Mouse (Mus musculus): ENCODE results near the gene Gm5426.
"Not testable (repeated sequence)": the region's sequence is repeated elsewhere in the genome, so short reads cannot be mapped to it uniquely, and the experiment has no call there.

Gene Gm5426

DNA sequence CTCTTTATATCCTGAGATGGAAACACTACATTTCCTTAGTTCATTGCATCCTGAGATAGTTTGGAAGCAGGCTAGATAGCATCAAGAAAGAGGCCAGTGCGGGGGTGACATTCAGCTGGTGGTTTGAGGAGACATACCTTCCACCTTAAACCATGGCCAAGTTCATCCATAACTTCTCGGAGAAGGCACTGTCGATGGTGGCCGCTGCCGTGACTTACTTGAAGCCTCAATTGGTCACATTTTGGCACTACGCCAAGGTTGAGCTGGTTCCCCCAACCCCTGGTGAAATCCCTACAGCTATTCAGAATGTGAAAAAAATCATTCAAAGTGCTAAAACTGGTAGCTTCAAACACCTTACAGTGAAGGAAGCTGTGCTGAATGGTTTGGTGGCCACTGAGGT, at the start of gene Gm5426:
Gene Gm5426, plus strand, starts transcription at position 153 of the 400 bp plus-strand sequence.
- DNase-seq (ENCODE audit: low spot score), result not testable (repeated sequence)

DNA sequence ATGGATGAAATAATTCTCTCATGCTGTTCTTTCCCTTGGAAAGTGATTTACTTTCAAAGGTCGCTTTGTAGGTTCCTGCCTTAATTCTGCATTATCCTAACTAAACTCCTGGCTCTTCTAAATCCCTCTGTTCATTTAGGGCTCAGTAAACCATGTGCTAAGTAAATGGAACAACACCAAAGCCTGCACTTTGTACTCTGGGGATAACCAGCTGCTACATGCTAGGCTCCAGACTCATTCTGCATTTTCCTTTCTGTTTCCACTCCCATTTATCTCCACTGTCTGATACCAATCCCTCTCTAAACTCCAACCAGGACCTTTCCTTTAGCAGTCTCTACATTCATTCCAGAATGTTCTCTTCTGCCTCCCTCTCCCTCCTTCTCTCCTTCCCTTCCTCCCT, 46.7 kb upstream of the Gm5426 start:
- no peak for DNase-seq (ENCODE audit: low spot score)

DNA sequence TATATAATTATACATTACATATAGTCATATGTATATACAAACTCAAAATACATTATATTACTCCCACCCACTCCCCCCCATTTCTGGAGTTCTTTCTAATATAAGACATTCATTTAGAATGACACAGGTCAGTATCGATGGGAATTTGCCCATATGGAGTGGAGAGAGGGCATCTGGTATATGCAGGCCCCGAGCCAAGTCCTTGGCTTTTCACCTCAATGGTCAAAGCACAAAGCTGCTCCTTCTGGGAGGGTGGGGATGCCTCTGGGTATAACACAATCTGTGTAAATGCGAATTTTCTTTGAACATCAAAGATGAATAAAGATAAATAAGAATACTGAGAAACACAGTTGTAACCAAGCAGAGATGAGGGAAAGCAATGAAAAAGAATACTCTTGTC, 46.0 kb upstream of the Gm5426 start:
- no peak for DNase-seq (ENCODE audit: low spot score)

DNA sequence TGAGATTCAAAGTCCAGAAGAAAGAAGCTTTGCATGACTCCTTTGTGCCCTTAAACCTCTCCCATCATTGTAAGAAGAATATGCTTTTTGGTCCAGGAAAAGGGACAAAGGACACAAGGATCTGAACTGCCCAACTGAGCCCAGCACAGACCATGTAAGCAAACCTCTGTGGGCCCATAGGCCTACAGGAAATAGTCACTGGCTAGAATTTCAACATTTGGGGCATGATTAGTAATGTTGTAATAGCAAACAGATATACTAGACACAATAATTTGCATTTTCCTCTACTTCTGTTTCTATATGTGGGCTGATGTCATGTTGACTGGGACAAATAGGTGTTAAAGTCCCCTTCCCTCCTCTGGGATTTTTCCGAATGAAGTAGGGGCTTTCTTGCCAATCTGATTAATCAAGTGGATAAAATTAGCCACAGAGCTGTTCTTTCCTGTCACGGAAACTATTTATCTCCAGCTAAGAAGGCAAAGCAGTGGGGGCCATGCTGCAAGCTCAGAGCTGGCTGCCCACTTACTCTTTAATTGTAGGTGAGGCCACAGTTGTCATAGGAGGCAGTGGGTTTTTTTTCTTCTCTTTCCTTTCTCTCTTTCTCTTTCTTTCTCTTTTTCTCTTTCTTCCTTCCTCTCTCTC, 42.4 kb upstream of the Gm5426 start:
- no peak for DNase-seq (ENCODE audit: low spot score)

DNA sequence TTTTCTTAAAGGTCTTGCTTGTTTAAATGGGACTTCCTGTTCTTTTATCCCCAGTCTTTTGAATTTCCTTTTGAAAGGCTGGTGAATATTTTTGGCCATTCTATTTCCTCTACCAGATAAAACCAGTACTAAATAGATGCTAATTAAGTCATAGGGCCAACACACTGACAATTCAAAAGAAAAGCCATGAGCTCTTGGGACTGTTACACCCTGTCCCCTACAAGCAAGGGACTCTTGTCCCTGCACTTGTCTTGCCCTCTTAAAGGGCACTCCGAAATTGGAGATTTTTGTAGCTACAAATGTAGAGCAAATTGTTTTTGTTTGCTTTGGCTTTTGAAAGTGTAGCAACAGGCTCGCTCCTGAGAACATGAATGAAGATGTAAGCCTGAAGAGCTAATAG, 41.8 kb upstream of the Gm5426 start:
- DNase-seq (ENCODE audit: low spot score), result no peak

DNA sequence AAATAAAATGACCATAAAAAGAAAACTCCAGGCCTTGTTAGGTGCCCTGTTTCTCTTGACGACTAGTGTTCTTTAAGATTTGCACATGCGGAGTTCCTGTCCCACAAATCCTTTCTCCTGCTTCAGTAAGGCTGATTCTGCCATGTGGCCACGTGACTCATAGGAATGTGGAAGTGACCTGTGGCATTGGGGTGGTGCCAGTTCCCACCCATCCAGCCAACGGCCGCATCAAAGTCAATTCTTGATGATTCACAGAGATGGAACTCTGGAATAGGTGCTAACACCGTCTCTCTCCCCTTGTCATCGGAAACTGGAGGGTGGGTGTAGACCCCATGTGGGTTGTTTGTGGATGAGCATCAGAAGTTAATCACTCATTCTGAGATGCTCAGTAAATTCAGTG, 39.7 kb upstream of the Gm5426 start:
- DNase-seq (ENCODE audit: low spot score), result no peak

DNA sequence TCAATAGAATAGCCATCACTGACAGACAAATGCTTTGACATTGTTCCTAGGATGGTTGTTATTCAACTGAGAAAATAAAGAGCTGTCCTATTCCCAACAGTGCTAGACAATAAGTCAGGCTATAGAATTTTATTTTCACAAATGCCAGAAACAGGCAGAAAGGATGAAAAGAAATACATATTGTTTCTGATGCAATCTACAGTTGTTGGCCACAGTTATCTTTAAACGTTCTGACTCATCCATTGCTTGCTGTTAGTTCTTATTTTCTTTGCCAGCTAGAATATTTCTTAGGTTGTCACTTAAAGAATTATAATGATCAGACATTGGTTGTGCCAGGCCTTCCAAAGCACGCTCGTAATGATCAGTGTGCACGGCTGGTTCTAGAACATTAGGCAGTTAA, 35.4 kb upstream of the Gm5426 start:
- DNase-seq (ENCODE audit: low spot score), result no peak

DNA sequence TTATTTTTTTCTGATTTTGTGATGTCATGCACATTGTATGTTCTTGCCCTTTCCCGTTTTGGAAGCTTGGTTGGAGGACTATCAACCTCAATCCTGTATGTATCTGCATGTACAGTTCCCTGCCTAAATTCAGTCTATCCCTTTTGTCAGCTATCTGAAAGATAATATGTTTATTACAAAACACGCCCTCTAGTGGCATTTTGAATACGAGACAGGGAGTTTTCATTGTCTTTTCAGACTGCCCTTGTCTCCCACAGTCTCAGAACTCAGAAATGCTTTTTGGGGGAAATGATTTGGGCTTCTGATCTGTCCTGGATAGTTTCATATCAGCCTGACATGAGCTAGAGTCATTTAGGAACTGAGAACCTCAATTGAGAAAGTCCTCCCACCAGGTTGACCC, 32.2 kb upstream of the Gm5426 start:
- DNase-seq (ENCODE audit: low spot score), result no peak

DNA sequence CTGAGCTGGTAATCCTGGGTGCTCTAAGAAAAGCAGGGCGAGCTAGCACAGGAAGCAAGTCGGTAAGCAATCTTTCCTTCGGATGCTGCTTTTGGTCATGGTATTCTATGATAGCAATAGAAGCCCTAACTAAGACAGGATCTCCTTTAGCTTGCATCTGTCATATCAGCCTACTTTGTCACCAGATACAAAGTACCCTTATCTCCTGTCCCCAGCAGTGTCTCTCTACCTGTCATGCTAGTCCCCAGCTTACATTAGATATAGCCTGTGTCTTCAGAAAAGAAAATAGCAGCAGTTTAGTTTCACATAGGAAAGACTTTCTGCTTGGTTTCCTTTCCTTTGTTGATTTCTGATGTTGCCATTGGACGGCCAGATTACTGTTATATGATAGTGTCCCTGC, 31.8 kb upstream of the Gm5426 start:
- DNase-seq (ENCODE audit: low spot score), result no peak

DNA sequence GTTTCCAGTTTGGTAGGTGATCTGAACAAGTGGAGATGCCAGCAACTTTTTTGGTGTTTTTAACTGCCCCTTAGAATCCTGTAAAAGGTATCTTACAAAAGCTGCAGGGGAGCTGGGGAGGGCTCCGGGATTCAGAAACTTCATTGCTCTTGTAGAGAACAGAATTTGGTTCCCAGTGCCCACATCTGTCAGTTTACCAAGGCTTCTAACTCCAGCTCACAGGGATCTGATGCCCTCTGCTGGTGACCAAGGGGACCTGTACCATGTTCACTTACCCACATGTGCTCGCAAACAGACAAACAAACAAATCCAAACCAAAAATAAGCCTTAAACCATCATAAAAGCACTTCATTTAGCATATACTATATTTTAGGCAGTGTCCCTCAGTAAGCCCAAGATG, 31.3 kb upstream of the Gm5426 start:
- no peak for DNase-seq (ENCODE audit: low spot score)

DNA sequence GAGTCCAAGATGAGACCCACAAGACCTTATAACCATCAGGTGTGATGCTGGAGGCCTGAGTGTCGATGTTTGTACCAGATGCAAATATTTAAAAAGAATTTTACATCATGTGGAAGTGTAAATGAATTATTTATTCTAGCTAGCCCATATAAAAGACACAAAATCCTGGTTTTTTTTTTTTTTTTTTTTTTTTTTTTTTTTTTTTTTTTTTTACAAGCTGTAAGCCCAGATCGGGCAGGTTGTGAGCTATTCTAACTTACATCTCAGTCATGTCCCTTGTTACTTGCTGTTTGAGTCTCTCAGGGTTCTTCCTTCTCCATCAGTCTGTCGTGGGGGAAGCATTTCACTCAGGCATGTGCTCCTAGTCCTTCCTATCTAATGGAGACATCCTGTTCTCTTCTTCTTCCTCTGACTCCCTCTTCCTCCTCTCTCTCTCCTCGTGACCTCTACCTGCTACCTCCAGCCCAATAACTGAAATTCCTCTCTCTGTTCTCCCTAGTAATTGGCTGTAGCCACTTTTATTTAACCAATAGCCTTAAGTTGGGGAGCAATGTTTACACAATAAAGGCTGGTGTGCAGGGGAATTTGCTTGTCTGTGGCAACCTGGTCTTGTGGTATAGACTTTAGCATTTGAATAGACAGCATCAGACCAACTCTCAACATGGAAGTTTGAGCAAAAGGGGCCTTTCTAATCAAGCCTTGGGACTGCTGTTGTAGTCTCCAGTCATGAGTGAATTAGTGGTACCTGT, 29.3 kb upstream of the Gm5426 start:
- no peak for DNase-seq (ENCODE audit: low spot score)

DNA sequence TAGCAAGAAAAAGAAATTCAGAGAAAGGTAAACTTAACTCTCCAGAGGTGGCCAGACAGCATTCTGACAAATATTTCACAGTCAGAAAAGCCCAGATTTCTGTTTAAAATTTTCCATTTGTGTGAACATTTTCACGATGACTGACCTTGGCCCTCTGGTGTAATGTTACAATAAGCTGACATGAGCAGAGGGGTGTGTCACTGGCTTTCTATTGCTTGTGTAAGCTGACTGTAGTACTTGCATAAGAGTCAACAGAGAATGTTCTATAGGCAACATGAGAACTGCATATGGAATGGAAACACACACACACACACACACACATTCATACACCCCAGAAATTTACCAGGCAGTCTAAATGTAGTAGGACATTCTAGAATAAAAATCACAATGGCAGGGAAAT, 28.6 kb upstream of the Gm5426 start:
- DNase-seq (ENCODE audit: low spot score), result no peak

DNA sequence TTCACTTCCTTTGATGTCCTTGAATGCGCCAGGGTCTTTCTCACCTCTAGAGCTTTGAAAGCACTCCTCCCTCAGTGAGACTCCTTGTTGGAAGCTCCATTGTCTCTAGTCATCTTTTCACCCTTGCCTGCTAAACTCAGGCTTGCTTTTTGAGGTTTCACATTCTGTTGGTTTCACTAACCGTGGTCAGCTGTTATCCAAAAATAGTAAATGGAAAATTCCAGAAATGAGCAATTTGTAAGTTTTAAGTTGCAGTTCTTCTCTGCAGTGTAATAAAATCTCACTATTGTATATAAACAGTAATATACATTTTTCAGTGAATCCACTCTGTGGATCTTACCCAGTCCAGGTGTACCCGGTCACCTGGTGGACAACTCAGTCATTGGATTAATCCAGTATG, 21.1 kb upstream of the Gm5426 start:
- DNase-seq (ENCODE audit: low spot score), result no peak

DNA sequence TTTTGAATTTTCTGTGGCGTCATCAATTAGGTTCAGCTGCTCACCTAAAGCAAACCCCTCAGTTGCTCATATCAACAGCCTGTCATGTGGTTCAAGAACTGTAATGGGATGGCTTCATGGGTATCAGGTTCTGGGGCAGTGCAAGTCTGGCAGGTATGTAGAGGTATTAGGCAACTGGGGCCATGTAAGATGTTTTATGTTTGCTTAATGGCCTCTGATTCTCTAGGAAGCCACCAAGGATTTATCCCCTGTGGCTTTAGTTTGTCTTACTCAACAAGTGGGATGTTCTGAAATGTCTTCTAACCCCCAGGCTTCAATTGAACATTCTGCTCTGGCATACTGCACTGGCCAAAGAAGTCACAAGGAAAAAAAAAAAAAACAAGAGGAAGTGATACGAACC, 15.6 kb upstream of the Gm5426 start:
- no peak for DNase-seq (ENCODE audit: low spot score)

DNA sequence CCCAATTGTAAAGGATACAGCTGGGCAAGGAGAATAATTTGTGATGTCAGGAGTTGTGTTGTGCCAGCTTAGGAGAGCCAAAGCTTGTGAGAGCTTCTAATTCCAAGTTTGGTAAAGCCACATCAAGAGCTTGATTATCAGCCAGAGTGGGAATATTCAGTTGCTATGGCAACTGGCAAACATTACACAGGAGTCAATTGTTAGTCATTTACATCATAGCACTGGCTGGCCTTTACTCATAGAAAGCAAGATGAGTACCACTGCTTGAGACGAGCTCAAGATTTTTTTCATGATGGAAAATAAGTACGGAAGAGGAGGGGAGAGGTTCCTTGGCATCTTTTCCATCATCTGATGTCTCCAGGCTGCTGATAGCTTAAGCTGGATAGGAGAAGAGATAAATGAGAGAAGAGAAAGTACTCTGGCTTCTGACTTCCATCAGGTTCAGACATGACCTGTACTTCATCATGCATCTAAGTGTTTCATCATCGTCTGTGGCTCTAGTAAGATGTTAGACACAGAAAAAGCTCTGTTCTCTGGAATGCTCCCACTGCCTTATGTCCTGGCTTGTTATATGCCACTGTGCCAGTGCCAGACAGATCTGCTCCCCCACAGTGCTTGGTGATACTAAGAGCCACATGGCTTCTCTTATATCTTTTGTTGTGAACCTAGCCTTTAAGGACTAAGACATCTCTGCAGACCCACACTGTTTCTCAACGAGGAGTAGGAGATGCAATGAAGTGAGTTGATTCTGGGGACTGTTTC, 15.0 kb upstream of the Gm5426 start:
- no peak for DNase-seq (ENCODE audit: low spot score)

DNA sequence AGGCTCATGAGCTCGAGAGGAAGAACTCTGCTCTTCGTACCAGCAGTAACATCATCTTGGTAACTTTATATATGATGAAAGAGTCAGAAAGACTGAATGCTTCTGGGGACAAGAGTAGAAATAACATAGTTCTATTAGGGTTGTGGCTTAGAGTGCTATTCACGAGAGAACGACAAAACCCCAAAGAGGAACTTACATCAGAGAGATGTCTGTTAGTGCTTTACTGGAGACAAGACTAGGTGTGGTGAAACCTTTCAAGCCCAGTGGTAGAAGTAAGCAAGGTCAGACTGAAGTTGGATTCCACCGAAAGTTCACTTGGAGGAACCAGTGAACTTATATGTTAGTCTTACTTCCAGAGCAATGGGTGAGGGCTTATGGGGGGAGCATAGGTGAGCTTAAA, 12.5 kb upstream of the Gm5426 start:
- DNase-seq (ENCODE audit: low spot score), result no peak

DNA sequence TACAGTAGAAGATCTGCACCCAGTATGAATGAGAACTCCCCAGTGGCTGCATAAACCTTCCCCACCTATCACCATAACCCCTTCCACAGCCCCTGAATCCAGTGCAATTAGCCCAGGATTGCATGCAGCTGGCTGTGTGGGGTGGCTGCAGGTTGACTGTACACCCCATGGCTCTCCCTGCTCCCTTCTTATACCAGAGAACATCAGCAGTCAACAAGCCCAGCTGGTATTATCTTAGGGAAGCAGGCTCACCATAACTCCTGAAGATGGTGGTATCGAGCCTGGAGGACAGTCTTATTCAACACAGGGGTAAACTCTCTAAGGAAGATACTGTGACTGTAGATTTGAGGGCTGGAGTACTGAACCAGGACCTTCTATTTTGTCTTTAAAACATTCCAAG, 12.1 kb upstream of the Gm5426 start:
- no peak for DNase-seq (ENCODE audit: low spot score)

DNA sequence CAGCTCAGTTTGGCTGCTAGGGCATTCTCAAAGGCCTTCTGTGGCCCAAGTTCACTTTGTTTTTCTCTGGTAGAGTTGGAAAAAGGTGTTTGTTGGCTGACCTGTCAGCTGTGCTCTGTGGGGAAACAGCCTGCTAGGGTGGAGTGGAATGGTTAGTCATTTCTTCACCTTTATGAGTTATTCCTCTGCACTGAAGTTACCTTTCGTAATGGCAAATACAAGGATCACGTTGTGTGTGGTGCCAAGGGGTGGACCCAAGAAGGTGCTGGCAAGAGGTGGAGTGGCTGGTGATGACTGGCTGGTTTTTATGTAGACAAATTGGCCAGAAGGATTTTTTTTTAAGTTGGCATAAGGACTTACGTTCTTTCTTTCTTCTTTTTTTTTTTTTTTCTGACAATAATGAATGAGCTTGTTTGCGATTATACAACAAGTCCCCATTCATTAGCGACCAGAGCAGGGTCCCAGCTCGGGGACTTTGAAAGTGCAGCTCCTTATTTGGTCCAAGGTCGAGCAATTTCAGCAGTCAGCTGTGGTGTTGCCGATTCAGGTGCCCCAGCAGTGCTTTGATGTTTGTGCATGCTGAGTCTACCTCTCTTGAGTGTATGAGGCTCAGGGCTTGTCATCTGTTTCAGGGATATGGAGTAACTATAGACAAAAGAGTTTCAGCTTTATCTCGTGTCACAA, 10.5 kb upstream of the Gm5426 start:
- DNase-seq (ENCODE audit: low spot score), result no peak

DNA sequence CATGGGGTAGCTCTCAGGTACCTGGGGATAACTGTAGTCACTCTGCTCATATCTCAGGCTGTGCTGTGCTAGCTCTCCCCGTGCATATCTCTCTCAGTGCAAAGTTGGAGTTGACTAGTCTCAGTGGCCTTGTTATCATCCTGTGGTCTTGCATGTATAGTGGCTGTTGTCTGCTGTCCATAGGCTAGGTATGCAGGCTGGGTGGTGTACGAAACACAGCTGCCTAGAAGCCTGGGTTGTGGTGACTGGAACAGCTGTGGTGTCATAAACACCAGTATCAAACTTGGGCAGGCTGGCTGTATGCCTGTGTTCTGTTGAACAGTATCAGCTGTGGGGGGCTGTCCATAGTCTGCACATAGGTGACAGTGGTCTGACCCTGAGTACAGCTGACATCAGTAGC, 7.2 kb upstream of the Gm5426 start:
- DNase-seq (ENCODE audit: low spot score), result no peak

DNA sequence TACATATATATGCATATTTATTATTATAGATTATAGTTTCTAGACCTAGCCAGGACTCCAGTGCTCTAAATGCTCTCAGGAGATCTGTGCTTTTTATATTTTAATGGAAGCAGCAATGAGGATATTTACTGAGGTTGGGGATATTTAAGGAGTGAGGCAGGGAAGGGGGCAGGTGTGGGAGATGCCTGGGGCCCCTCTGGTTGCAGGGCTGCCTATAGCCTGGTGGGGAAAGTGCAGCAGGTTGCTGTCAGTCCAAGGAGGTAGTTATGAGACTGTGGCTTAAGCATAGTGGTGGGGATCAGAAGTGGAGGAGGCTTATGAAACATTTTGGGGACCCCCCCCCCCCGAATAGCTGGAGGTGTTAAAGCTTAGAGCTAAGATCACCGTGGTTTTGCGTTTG, 6.0 kb upstream of the Gm5426 start:
- no peak for DNase-seq (ENCODE audit: low spot score)

DNA sequence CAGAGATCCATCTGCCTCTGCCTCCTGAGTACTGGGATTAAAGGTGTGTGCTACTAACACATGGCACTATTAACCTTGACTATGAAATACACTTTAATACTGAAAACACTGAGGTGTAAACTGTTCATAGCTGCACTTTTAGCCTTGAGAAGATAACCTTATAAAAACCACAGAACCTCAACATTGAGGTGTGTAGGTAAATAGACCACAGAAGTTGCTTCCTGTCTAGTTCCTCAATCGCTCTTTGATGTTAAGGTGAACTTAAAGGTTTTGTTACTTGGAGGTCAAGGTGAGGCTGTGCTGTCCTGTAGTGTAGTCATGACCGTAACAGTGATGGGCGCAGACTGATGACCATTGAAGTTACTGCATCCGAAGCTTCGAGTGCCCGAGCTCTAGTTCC, 5.3 kb upstream of the Gm5426 start:
- no peak for DNase-seq (ENCODE audit: low spot score)

DNA sequence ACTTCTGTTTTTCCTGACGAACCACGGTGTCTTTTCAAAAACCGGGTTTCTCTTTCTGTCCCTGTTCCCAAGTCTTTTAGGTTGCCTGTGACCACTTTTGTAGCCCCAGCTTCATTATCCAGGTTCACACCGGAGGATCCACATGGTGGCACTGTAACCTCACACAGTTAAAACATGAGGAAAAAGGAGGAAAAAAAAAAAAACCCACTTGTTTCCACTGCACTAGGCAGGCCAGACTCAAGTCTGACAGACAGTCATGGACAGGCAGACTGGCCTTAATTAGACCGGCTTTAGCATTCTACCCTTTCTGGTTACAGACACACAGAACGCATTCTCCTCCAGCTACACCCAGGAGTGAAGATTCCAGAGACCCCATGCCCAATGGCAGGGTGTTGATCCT, 4.2 kb upstream of the Gm5426 start:
- DNase-seq (ENCODE audit: low spot score), result no peak

DNA sequence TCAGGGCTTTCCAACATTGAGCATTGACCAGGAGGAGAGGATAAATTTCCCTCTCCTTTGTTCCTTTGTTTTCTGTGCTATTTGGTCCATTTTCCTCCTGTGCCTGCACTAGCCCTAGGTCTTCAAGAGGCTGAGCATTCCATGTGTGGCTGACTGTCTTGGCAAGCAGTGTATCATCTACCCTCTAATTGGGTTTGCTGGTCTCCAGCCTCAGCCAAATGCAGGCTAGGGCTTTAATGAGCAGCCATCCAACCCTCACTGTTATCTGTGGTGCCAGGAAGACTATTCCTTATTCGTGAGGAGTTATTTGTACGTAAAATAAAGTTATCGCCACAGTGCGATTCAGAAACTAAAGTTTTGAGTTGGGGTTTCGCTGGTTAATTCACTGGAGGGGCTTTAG, 2.2 kb downstream of the Gm5426 start:
- no peak for DNase-seq (ENCODE audit: low spot score)
